Mouse (Mus musculus): ENCODE data around the gene Dcun1d1. TPM values are rescaled to one million over a fixed set of nuclear protein-coding genes. Genes with fewer than 3 reads are reported as not detected.

Dcun1d1 gene
- total RNA-seq (2023), result 10 to 100 TPM; 91.0 to 92.8 TPM

DNA sequence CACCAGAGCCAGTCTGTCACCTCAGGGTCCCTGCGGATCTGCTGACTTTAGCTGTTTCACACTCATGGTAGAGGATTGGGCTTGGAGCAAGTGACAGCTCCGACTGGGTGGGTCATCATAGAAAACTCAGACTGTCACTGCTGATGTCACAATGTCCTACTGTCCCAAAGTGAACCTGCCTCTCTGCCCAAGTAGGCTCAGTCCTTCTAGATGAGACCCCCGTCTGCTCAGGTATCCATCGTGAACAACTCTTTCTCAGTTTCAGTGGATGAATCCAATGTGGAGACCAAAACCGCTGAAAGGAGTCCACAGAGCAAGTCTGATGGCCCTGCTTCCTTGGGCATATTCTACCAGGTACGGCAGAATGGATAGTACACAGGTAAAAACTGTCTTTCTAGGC is at the start of gene Dcun1d1:
TSS of gene Dcun1d1 (minus strand) at position 101 of the 400 bp plus-strand sequence.

Other genes starting within 250 kb of the Dcun1d1 start
- 10 to 100 TPM; 91.0 to 97.4 TPM for gene Atp11b, start 183.3 kb downstream of the Dcun1d1 start, total RNA-seq (2023)
- 10 to 100 TPM; 11.9 to 16.2 TPM for gene Mccc1, start 63.2 kb upstream of the Dcun1d1 start, total RNA-seq (2023)
- gene Ccdc144b, start 116.1 kb upstream of the Dcun1d1 start, total RNA-seq (2023), result not detected
- gene Acad9, start 128.5 kb upstream of the Dcun1d1 start, total RNA-seq (2023), result 10 to 100 TPM; 22.5 to 26.1 TPM
- gene D3Ertd254e, start 213.6 kb upstream of the Dcun1d1 start, total RNA-seq (2023), result 1 to 10 TPM; 2.6 to 3.0 TPM